Mouse (Mus musculus) CH12.LX (cell line): Measurements from ENCODE around the gene Hoxb8. TPM values are rescaled to one million over a fixed set of nuclear protein-coding genes. Genes with fewer than 3 reads are reported as not detected.

Experiments used
- DNase-seq: peaks from one replicate; pipeline ENCODE4 v3.0.0-alpha.2; 2013; ENCODE audit errors: extremely low read depth
- H3K27ac ChIP-seq: 2 replicates; pipeline ENCODE4 v1.5.1; 2012; ENCODE audit warnings: low read depth, mild to moderate bottlenecking, control low read depth, moderate library complexity; ENCODE audit not compliant: insufficient read depth
- H3K27me3 ChIP-seq: replicated peaks from 2 replicates; pipeline ENCODE3; 2012; ENCODE audit warnings: inconsistent platforms
- H3K36me3 ChIP-seq, 2 experiments: replicated peaks in 1 of 2; 2 replicates each; pipeline versions ENCODE3 to v1.6.1; 2012; ENCODE audit warnings: inconsistent platforms in 1 of 2, low read length in 1 of 2, mild to moderate bottlenecking in 1 of 2, mixed read lengths in 1 of 2, moderate library complexity in 1 of 2; ENCODE audit not compliant: control insufficient read depth in 1 of 2, insufficient read depth in 1 of 2
- H3K4me1 ChIP-seq, 2 experiments: 2 replicates each; pipeline ENCODE4 v1.6.1; 2012; ENCODE audit warnings: inconsistent platforms in 1 of 2, moderate library complexity in 1 of 2; ENCODE audit not compliant: insufficient read depth in 2 of 2, control insufficient read depth in 1 of 2
- H3K4me2 ChIP-seq: 2 replicates; pipeline ENCODE4 v1.6.1; 2012; ENCODE audit warnings: low read depth, mild to moderate bottlenecking, control low read depth; ENCODE audit not compliant: poor library complexity, insufficient read depth, severe bottlenecking
- H3K4me3 ChIP-seq, 3 experiments: fragments of 150-350 bp in 1 of 3; sonication (generic) in 1 of 3; replicated peaks in 1 of 3; 2 replicates each; pipeline versions ENCODE3 to v1.5.1; 2011 to 2012; ENCODE audit warnings: low read depth in 2 of 3, low read length in 2 of 3, mild to moderate bottlenecking in 2 of 3, moderate library complexity in 2 of 3, control low read depth in 1 of 3, improper control_type of control experiment in 1 of 3, inconsistent platforms in 1 of 3, mixed read lengths in 1 of 3; ENCODE audit not compliant: poor library complexity in 1 of 3
- H3K79me2 ChIP-seq: replicated peaks from 2 replicates; pipeline ENCODE4 v1.6.1; 2012; ENCODE audit warnings: mild to moderate bottlenecking, moderate library complexity; ENCODE audit not compliant: control insufficient read depth, poor library complexity, insufficient read depth, severe bottlenecking; ENCODE audit errors: extremely low read depth
- H3K9ac ChIP-seq: 2 replicates; pipeline ENCODE4 v1.6.1; 2012; ENCODE audit warnings: low read depth, mild to moderate bottlenecking, control low read depth, moderate library complexity; ENCODE audit not compliant: insufficient read depth
- H3K9me3 ChIP-seq: replicated peaks from 2 replicates; pipeline ENCODE3; 2012; ENCODE audit warnings: low read length, inconsistent platforms, mixed read lengths
- BHLHE40 ChIP-seq: IDR thresholded peaks from 2 replicates; pipeline ENCODE4 v1.6.1; 2011; ENCODE audit warnings: mild to moderate bottlenecking, low read depth, low read length, improper control_type of control experiment
- CHD2 ChIP-seq: IDR thresholded peaks from 2 replicates; pipeline ENCODE4 v1.6.1; 2011; ENCODE audit warnings: low read length, improper control_type of control experiment
- E2F4 ChIP-seq: IDR thresholded peaks from 2 replicates; pipeline ENCODE4 v1.6.1; 2011; ENCODE audit warnings: low read depth, low read length, improper control_type of control experiment; ENCODE audit not compliant: insufficient replicate concordance
- ETS1 ChIP-seq: conservative IDR thresholded peaks from 2 replicates; pipeline ENCODE4 v1.6.1; 2012; ENCODE audit warnings: low read depth, mild to moderate bottlenecking, inconsistent platforms, low read length, improper control_type of control experiment, moderate library complexity
- GABPA ChIP-seq: IDR thresholded peaks from 2 replicates; pipeline ENCODE4 v1.6.1; 2012; ENCODE audit warnings: low read depth, low read length, improper control_type of control experiment, inconsistent platforms; ENCODE audit not compliant: insufficient replicate concordance
- JUND ChIP-seq: conservative IDR thresholded peaks from 2 replicates; pipeline ENCODE4 v1.6.1; 2011; ENCODE audit warnings: low read depth, low read length, improper control_type of control experiment
- MAFK ChIP-seq: IDR thresholded peaks from 2 replicates; pipeline ENCODE4 v1.6.1; 2011; ENCODE audit warnings: low read length, improper control_type of control experiment; ENCODE audit not compliant: insufficient replicate concordance
- MAX ChIP-seq: IDR thresholded peaks from 2 replicates; pipeline ENCODE4 v1.6.1; 2011; ENCODE audit warnings: low read length, improper control_type of control experiment
- MEF2A ChIP-seq: IDR thresholded peaks from 2 replicates; pipeline ENCODE4 v1.6.1; 2014; ENCODE audit warnings: low read depth, mild to moderate bottlenecking, inconsistent platforms, low read length, improper control_type of control experiment, borderline replicate concordance
- MXI1 ChIP-seq: IDR thresholded peaks from 2 replicates; pipeline ENCODE4 v1.6.1; 2011; ENCODE audit warnings: mild to moderate bottlenecking, low read depth, low read length, improper control_type of control experiment
- MYC ChIP-seq: IDR thresholded peaks from 2 replicates; pipeline ENCODE4 v1.6.1; 2011; ENCODE audit warnings: low read depth, mild to moderate bottlenecking, improper control_type of control experiment, low read length
- NRF1 ChIP-seq: IDR thresholded peaks from 2 replicates; pipeline ENCODE4 v1.6.1; 2014; ENCODE audit warnings: low read depth, mild to moderate bottlenecking, inconsistent platforms, low read length, improper control_type of control experiment, moderate library complexity
- RAD21 ChIP-seq: IDR thresholded peaks from 2 replicates; pipeline ENCODE4 v1.6.1; 2011; ENCODE audit warnings: low read depth, mild to moderate bottlenecking, low read length, improper control_type of control experiment, moderate library complexity
- RCOR1 ChIP-seq: conservative IDR thresholded peaks from 2 replicates; pipeline ENCODE4 v1.6.1; 2012; ENCODE audit warnings: low read depth, mild to moderate bottlenecking, inconsistent platforms, low read length, improper control_type of control experiment
- SMC3 ChIP-seq: IDR thresholded peaks from 2 replicates; pipeline ENCODE4 v1.6.1; 2011; ENCODE audit warnings: low read depth, low read length, improper control_type of control experiment
- USF1 ChIP-seq: IDR thresholded peaks from 2 replicates; pipeline ENCODE4 v1.6.1; 2014; ENCODE audit warnings: low read depth, mild to moderate bottlenecking, inconsistent platforms, low read length, improper control_type of control experiment
- ZC3H11A ChIP-seq: IDR thresholded peaks from 2 replicates; pipeline ENCODE4 v1.6.1; 2012; ENCODE audit warnings: low read depth, mild to moderate bottlenecking, inconsistent platforms, low read length, improper control_type of control experiment
- dilution Hi-C: fragments of 300-500 bp; cut with MboI; formaldehyde crosslinking; loops from 2 replicates; pipeline ENCODE4 v1.14.3; 2020; ENCODE audit warnings: low sequenced_read_pairs; ENCODE audit not compliant: extremely low pct_unique_long_range_greater_than_20kb, extremely low pct_ligation_motif_present
- in situ Hi-C: fragments of 300-500 bp; cut with MboI; formaldehyde crosslinking; loops from 3 replicates; pipeline ENCODE4 v1.14.3; 2019; ENCODE audit warnings: low sequenced_read_pairs, low pct_ligation_motif_present, low pct_unique_long_range_greater_than_20kb, mixed read lengths
- polyA plus RNA-seq: library from polyadenylated mRNA; unstranded; fragments of >175 nt; gene quantifications from 2 replicates; pipeline ENCODE4 v1.2.1, GENCODE M21; 2012; ENCODE audit warnings: low read depth; ENCODE audit not compliant: insufficient read length
- total RNA-seq, 2 experiments: library from RNA; depleted of rRNA; stranded (reverse); fragments of 300-350 nt in 1 of 2; fragments of >200 nt in 1 of 2; gene quantifications; 2 replicates each; pipeline ENCODE4 v1.2.3; 2012 to 2014

Gene Hoxb8
- total and polyA plus RNA-seq, 3 experiments: not detected

GRCm38 (mm10) chr11:96289837-96290236 is 8.1 kb downstream of the Hoxb8 start:
- Histone ChIP-seq H3K27me3 (peaks cover 93% of the 10 kb centered on the region), H3K4me1 (peaks cover 2 to 24% of the 10 kb centered on the region in 2 experiments; a peak in 2 of 4 replicates), H3K36me3 (no peaks in the 10 kb centered on the region), H3K9me3 (peaks cover 15% of the 10 kb centered on the region), H3K9ac (no peak overlapping the region), H3K79me2 (no peaks in the 10 kb centered on the region), H3K4me3 (no peak overlapping the region), H3K4me2 (no peak overlapping the region), H3K27ac (no peak overlapping the region)
- DNase-seq: no peak
- in situ Hi-C loops (loop anchor here (10.0 kb wide), 1 partner anchor 575 kb away; no protein-coding TSS in a partner anchor), dilution Hi-C loops (no loop called here)
- no peak for TF ChIP-seq E2F4
- TF ChIP-seq MYC: no peak
- no peak for TF ChIP-seq JUND
- TF ChIP-seq BHLHE40: no peak
- no peak for TF ChIP-seq MXI1
- TF ChIP-seq ETS1: no peak
- TF ChIP-seq NRF1: no peak
- no peak for TF ChIP-seq RAD21
- TF ChIP-seq RCOR1: no peak
- no peak for TF ChIP-seq SMC3
- no peak for TF ChIP-seq MAFK
- no peak for TF ChIP-seq USF1
- TF ChIP-seq MEF2A: no peak
- no peak for TF ChIP-seq CHD2

- no peaks in the 10 kb centered on the region for H3K36me3 ChIP-seq
- no peak overlapping the region for H3K4me2 ChIP-seq
- no peak overlapping the region for H3K27ac ChIP-seq
- no peak overlapping the region for H3K9ac ChIP-seq
- no peaks in the 10 kb centered on the region for H3K79me2 ChIP-seq
- in situ Hi-C loops (loop anchor here (10.0 kb wide), 1 partner anchor 574 kb away; no protein-coding TSS in a partner anchor), dilution Hi-C loops (no loop called here)
- TF ChIP-seq JUND (no peak), ETS1 (no peak), USF1 (no peak), ZC3H11A (no peak), SMC3 (no peak), MAX (no peak), GABPA (no peak)
- peaks cover 12% of the 10 kb centered on the region for H3K9me3 ChIP-seq
- H3K27me3 ChIP-seq: peaks cover 92% of the 10 kb centered on the region
- peaks cover 2 to 32% of the 10 kb centered on the region in 2 experiments; a peak in 2 of 4 replicates for H3K4me1 ChIP-seq
- DNase-seq: no peak
- H3K4me3 ChIP-seq: no peak overlapping the region
Observed at GRCm38 (mm10) chr11:96290705-96291355, 9.1 kb downstream of the Hoxb8 start.
